Mouse (Mus musculus) liver, adult 2 months (tissue): Measurements from ENCODE around the gene Mia. TPM values are rescaled to one million over a fixed set of nuclear protein-coding genes. Genes with fewer than 3 reads are reported as not detected.
A peak's percentile ranks its signal among the peaks of the same experiment; 100 is the strongest.

ENCODE experiments used
- DNase-seq: peaks from one replicate; pipeline ENCODE4 v3.0.0-alpha.2; 2011; ENCODE audit warnings: low read depth, low spot score; ENCODE audit errors: extremely low read depth
- H3K27ac ChIP-seq: fragments of 200-500 bp; replicated peaks from 2 replicates; pipeline ENCODE4 v1.5.1; 2012; ENCODE audit warnings: low read depth, mild to moderate bottlenecking, control low read depth, inconsistent platforms, low read length; ENCODE audit not compliant: insufficient read depth
- H3K27me3 ChIP-seq: fragments of 200-500 bp; 2 replicates; pipeline ENCODE4 v1.6.1; 2012; ENCODE audit warnings: mild to moderate bottlenecking, moderate library complexity, low read length, inconsistent platforms; ENCODE audit not compliant: control insufficient read depth, insufficient read depth
- H3K36me3 ChIP-seq: fragments of 200-500 bp; 2 replicates; pipeline ENCODE4 v1.6.1; 2012; ENCODE audit warnings: low read length, inconsistent platforms; ENCODE audit not compliant: control insufficient read depth, insufficient read depth
- H3K4me1 ChIP-seq: fragments of 200-500 bp; 2 replicates; pipeline ENCODE4 v1.6.1; 2011; ENCODE audit warnings: low read length; ENCODE audit not compliant: control insufficient read depth, insufficient read depth
- H3K4me3 ChIP-seq: fragments of 200-500 bp; 2 replicates; pipeline ENCODE4 v1.5.1; 2011; ENCODE audit warnings: low read depth, mild to moderate bottlenecking, control low read depth, low read length, moderate library complexity; ENCODE audit not compliant: insufficient read depth
- H3K79me2 ChIP-seq: fragments of 200-500 bp; 2 replicates; pipeline ENCODE4 v1.6.1; 2012; ENCODE audit warnings: inconsistent platforms, mild to moderate bottlenecking, low read length, moderate library complexity; ENCODE audit not compliant: control insufficient read depth, insufficient read depth
- H3K9ac ChIP-seq: fragments of 200-500 bp; 2 replicates; pipeline ENCODE4 v1.6.1; 2012; ENCODE audit warnings: low read depth, mild to moderate bottlenecking, control low read depth, inconsistent platforms, low read length
- CTCF ChIP-seq: fragments of 200-500 bp; IDR thresholded peaks from 2 replicates; pipeline ENCODE4 v1.5.1; 2011; ENCODE audit warnings: low read depth, low read length, control low read depth
- POLR2A ChIP-seq: fragments of 200-500 bp; IDR thresholded peaks from 2 replicates; pipeline ENCODE4 v1.6.1; 2011; ENCODE audit warnings: low read length, control low read depth; ENCODE audit not compliant: insufficient read depth; ENCODE audit errors: extremely low read depth
- WGBS: fragments of 180-500 bp; shearing (Covaris S2); methylation state at CpG from one replicate; pipeline ENCODE4 v1.1.7; 2018; 5-methylcytosine and 5-hydroxymethylcytosine counted together
- polyA plus RNA-seq: library from polyadenylated mRNA; depleted of rRNA; stranded (reverse); fragments of >200 nt; gene quantifications from 2 replicates; pipeline ENCODE4 v1.2.3, GENCODE M21; 2012
- total RNA-seq: library from RNA; depleted of rRNA; stranded (reverse); fragments of >200 nt; gene quantifications from 2 replicates; pipeline ENCODE4 v1.2.3, GENCODE M21; 2014

Mia gene
- total and polyA plus RNA-seq, 2 experiments, result 0.67 TPM; not detected in 1

DNA sequence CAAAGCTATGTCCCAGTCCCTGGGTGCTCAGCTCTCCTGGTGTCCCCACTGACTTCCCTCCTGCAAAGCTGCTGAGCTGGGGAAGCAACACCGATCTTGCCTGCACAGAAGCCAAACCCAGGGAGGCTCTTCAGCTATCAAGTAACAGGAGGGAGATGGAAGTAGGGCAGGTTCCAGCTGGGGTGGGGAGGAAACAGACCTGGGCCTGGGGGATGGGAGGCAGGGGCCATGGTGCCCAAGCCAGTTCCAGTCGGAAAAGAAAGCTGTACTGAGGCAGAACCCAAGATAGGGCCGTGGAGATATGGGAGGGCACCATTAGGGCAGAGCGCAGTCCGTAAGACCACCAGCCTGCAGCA, 17.5 kb downstream of the Mia start:
- Histone ChIP-seq H3K36me3 (peaks cover 6% of the 10 kb centered on the region; the same call in 1 of the 2 replicates), H3K9ac (peak overlapping the region; percentile 6; the same call in 1 of the 2 replicates), H3K79me2 (peaks cover 4% of the 10 kb centered on the region; the same call in 1 of the 2 replicates), H3K4me1 (peaks cover 34% of the 10 kb centered on the region), H3K4me3 (no peak overlapping the region), H3K27ac (no peak overlapping the region), H3K27me3 (no peaks in the 10 kb centered on the region)
- TF ChIP-seq CTCF, result no peak
- no peak for TF ChIP-seq POLR2A
- WGBS, result 57% methylated on average over 5 of the region's 5 CpGs
- no peak for DNase-seq

GRCm38 (mm10) chr7:27162780-27163449, 18.0 kb downstream of the Mia start:
- peaks cover 4% of the 10 kb centered on the region; the same call in 1 of the 2 replicates for H3K79me2 ChIP-seq
- peaks cover 32% of the 10 kb centered on the region for H3K4me1 ChIP-seq
- no peaks in the 10 kb centered on the region for H3K27me3 ChIP-seq
- DNase-seq, result no peak
- TF ChIP-seq POLR2A (no peak), CTCF (no peak)
- H3K27ac ChIP-seq, result no peak overlapping the region
- H3K36me3 ChIP-seq, result peaks cover 10% of the 10 kb centered on the region; the same call in 1 of the 2 replicates
- H3K4me3 ChIP-seq, result no peak overlapping the region
- H3K9ac ChIP-seq, result peak overlapping the region; percentile 11; the same call in 1 of the 2 replicates
- 48% methylated on average over 5 of the region's 5 CpGs for WGBS

GRCm38 (mm10) chr7:27161744-27162143, 19.2 kb downstream of the Mia start:
- Histone ChIP-seq H3K27me3 (no peaks in the 10 kb centered on the region), H3K4me3 (no peak overlapping the region), H3K36me3 (peaks cover 10% of the 10 kb centered on the region; the same call in 1 of the 2 replicates), H3K4me1 (peaks cover 26% of the 10 kb centered on the region), H3K79me2 (peaks cover 4% of the 10 kb centered on the region; the same call in 1 of the 2 replicates), H3K9ac (no peak overlapping the region), H3K27ac (no peak overlapping the region)
- TF ChIP-seq POLR2A (no peak), CTCF (no peak)
- 66% methylated on average over 4 of the region's 4 CpGs for WGBS
- no peak for DNase-seq

- Histone ChIP-seq H3K9ac (no peak overlapping the region), H3K4me1 (peaks cover 26% of the 10 kb centered on the region), H3K4me3 (no peak overlapping the region), H3K27ac (no peak overlapping the region), H3K79me2 (peaks cover 4% of the 10 kb centered on the region; the same call in 1 of the 2 replicates), H3K27me3 (no peaks in the 10 kb centered on the region), H3K36me3 (peaks cover 10% of the 10 kb centered on the region; the same call in 1 of the 2 replicates)
- no peak for DNase-seq
- 84% methylated on average over 3 of the region's 3 CpGs for WGBS
- TF ChIP-seq CTCF, result no peak
- no peak for TF ChIP-seq POLR2A
These were observed 20.0 kb downstream of the Mia start for GRCm38 (mm10) chr7:27160921-27161320.

GRCm38 (mm10) chr7:27159882-27160281, 21.1 kb downstream of the Mia start:
- peaks cover 10% of the 10 kb centered on the region; the same call in 1 of the 2 replicates for H3K36me3 ChIP-seq
- no peak overlapping the region for H3K27ac ChIP-seq
- no peak overlapping the region for H3K4me3 ChIP-seq
- peaks cover 24% of the 10 kb centered on the region for H3K4me1 ChIP-seq
- H3K79me2 ChIP-seq, result peaks cover 2% of the 10 kb centered on the region; the same call in 1 of the 2 replicates
- WGBS, result 14% methylated on average over 8 of the region's 8 CpGs
- no peaks in the 10 kb centered on the region for H3K27me3 ChIP-seq
- H3K9ac ChIP-seq, result no peak overlapping the region
- TF ChIP-seq CTCF (peak; percentile 97), POLR2A (no peak)
- DNase-seq, result peak; percentile 65

DNA sequence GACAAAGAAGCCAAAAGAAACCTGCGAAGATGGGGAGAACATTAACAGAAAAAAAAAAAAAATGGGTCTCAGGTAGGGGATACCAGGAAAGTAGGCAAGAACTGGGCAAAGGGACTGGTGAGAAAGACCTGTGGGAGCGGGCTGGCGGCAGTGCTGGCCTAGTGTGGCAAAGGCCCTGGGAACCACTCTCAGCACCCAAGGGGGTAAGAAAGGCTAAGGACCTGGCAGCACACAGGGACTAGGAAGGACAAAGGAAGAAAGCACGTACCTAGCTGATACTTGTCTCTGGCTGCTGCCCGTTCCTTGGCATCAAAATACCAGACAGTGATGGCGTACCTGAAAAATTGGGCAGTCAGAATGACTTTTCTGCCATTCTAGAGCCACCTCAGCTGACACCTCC, 21.7 kb downstream of the Mia start:
- no peak overlapping the region for H3K27ac ChIP-seq
- no peak for DNase-seq

More for the DNA sequence above, 21.7 kb downstream of the Mia start:
- TF ChIP-seq POLR2A (no peak), CTCF (no peak)
- Histone ChIP-seq H3K36me3 (peaks cover 10% of the 10 kb centered on the region; the same call in 1 of the 2 replicates), H3K79me2 (no peaks in the 10 kb centered on the region; the same call in 1 of the 2 replicates), H3K27me3 (no peaks in the 10 kb centered on the region), H3K4me1 (peaks cover 22% of the 10 kb centered on the region), H3K9ac (no peak overlapping the region), H3K4me3 (no peak overlapping the region)
- 96% methylated on average over 6 of the region's 6 CpGs for WGBS
